Mouse (Mus musculus) left cerebral cortex, postnatal 14 days (tissue): ENCODE measurements around the gene Lhx2. TPM values are rescaled to one million over a fixed set of nuclear protein-coding genes. Genes with fewer than 3 reads are reported as not detected.

Experiments
- DNase-seq, 2 experiments: peaks; one replicate each; pipeline ENCODE4 v3.0.0; 2021 to 2022; ENCODE audit warnings: low spot score in 2 of 2, mixed read lengths in 1 of 2
- intact Hi-C: fragments of 180-260 bp; cut with DNase I; formaldehyde crosslinking; loops from one replicate; pipeline ENCODE4 v1.15.1; 2025
- total RNA-seq, 2 experiments: library from RNA; stranded (reverse); gene quantifications; 2 replicates each; pipeline ENCODE4 v1.2.3; 2021

Lhx2 gene
- total RNA-seq, 2 experiments from 2014 or later: 73.2 to 85.4 TPM

- intact Hi-C loops: no loop called here
- DNase-seq: no peak
Measured at GRCm38 (mm10) chr2:38355731-38356427, 16.8 kb downstream of the Lhx2 start.

- DNase-seq: no peak
- intact Hi-C loops: no loop called here
Measured at GRCm38 (mm10) chr2:38356428-38357260, 17.6 kb downstream of the Lhx2 start.

GRCm38 (mm10) chr2:38357294-38358246 is 18.5 kb downstream of the Lhx2 start:
- intact Hi-C loops: no loop called here
- no peak for DNase-seq

GRCm38 (mm10) chr2:38358611-38359010 is 19.5 kb downstream of the Lhx2 start:
- intact Hi-C loops: no loop called here
- no peak for DNase-seq

- intact Hi-C loops: no loop called here
Measured at GRCm38 (mm10) chr2:38359186-38359585, 20.1 kb downstream of the Lhx2 start.

GRCm38 (mm10) chr2:38359811-38360210 is 20.7 kb downstream of the Lhx2 start:
- intact Hi-C loops: no loop called here
- no peak for DNase-seq

More at GRCm38 (mm10) chr2:38359186-38359585, 20.1 kb downstream of the Lhx2 start:
- DNase-seq: no peak

- DNase-seq: peak in 1 of 2 experiments; percentile 27
- intact Hi-C loops: no loop called here
Measured at GRCm38 (mm10) chr2:38366222-38366621, 27.1 kb downstream of the Lhx2 start.

GRCm38 (mm10) chr2:38367023-38367422 is 27.9 kb downstream of the Lhx2 start:
- no peak for DNase-seq
- intact Hi-C loops: no loop called here

- DNase-seq: peak in 1 of 2 experiments; percentile 22
- intact Hi-C loops: no loop called here
Measured at GRCm38 (mm10) chr2:38367852-38368251, 28.8 kb downstream of the Lhx2 start.

GRCm38 (mm10) chr2:38368746-38369330 is 29.8 kb downstream of the Lhx2 start:
- peak in 1 of 2 experiments; percentile 37 for DNase-seq
- intact Hi-C loops: no loop called here

GRCm38 (mm10) chr2:38375606-38376304 is 36.7 kb downstream of the Lhx2 start:
- intact Hi-C loops: loop anchor here (2.0 to 5.0 kb wide), 2 partner anchors 451 to 558 kb away; no protein-coding TSS in a partner anchor
- peak in 1 of 2 experiments; percentile 67 for DNase-seq

- no peak for DNase-seq
- intact Hi-C loops: loop anchor here (2.0 to 5.0 kb wide), 2 partner anchors 452 to 560 kb away; no protein-coding TSS in a partner anchor
Measured at GRCm38 (mm10) chr2:38377254-38377653, 38.2 kb downstream of the Lhx2 start.

- DNase-seq: no peak
- intact Hi-C loops: loop anchor here (5.0 kb wide), 1 partner anchor 561 kb away; no protein-coding TSS in a partner anchor
Measured at GRCm38 (mm10) chr2:38378346-38378745, 39.3 kb downstream of the Lhx2 start.

GRCm38 (mm10) chr2:38378849-38379545 is 39.9 kb downstream of the Lhx2 start:
- intact Hi-C loops: loop anchor here (5.0 kb wide), 1 partner anchor 562 kb away; no protein-coding TSS in a partner anchor
- no peak for DNase-seq

- intact Hi-C loops: loop anchor here (5.0 kb wide), 1 partner anchor 562 kb away; no protein-coding TSS in a partner anchor
Measured at GRCm38 (mm10) chr2:38379546-38379870, 40.4 kb downstream of the Lhx2 start.

GRCm38 (mm10) chr2:38380136-38381083 is 41.3 kb downstream of the Lhx2 start:
- no peak for DNase-seq
- intact Hi-C loops: no loop called here

More at GRCm38 (mm10) chr2:38379546-38379870, 40.4 kb downstream of the Lhx2 start:
- DNase-seq: no peak
